ENCODE assay signal across 7 mouse cellular contexts in genomic region chr2:166806173-166806705, GRCm38 (mm10). TPM values are rescaled to one million over a fixed set of nuclear protein-coding genes. Genes with fewer than 3 reads are reported as not detected.
DNase-seq lines count a peak whose midpoint lies in the region; ATAC-seq and TF ChIP-seq lines count a peak whose summit lies in the region.

No protein-coding gene starts in this region.

- ATAC-seq in erythroblast, adult 5-6 weeks (replicated peaks; ENCODE audit: low FRiP score, poor library complexity, severe bottlenecking): peak; percentile 67
- ATAC-seq in stomach, embryonic 15.5 days (ENCODE audit: insufficient read depth, low FRiP score, low read depth): peak; percentile 8; the same call in 1 of the 2 replicates

- DNase-seq in thymus, adult 2 months: no peak
- DNase-seq in thymus, postnatal 36 days: no peak
- DNase-seq in liver: peak; percentile 39
- no peak for DNase-seq in layer of hippocampus, adult 8-10 months (ENCODE audit: low spot score in 2 of 2)
- no peak for DNase-seq in retina, postnatal 1 day

- no peaks in the 10 kb centered on the region for H3K27me3 ChIP-seq in thymus, adult 2 months (ENCODE audit: control insufficient read depth, insufficient read depth, low read length)
- no peaks in the 10 kb centered on the region for H3K27me3 ChIP-seq in stomach, embryonic 15.5 days (replicated peaks)

- no peaks in the 10 kb centered on the region for H3K9me3 ChIP-seq in stomach, embryonic 15.5 days

- TF ChIP-seq POLR2A in thymus, adult 2 months (IDR thresholded peaks at IDR 0.05; ENCODE audit: control insufficient read depth, extremely low read depth, insufficient read depth, low read length, poor library complexity): no peak

- H3K4me3 ChIP-seq in thymus, adult 2 months (ENCODE audit: control insufficient read depth, insufficient read depth, low read length): peak overlapping the region; percentile 88
- peak overlapping the region; percentile 85 for H3K4me3 ChIP-seq in stomach, embryonic 15.5 days (replicated peaks)

- TF ChIP-seq CTCF in thymus, adult 2 months (IDR thresholded peaks at IDR 0.05; ENCODE audit: borderline replicate concordance, control insufficient read depth, extremely low read depth, insufficient read depth, low read length, poor library complexity): no peak

- peaks cover 7% of the 10 kb centered on the region for H3K4me1 ChIP-seq in thymus, adult 2 months (replicated peaks; ENCODE audit: control insufficient read depth, insufficient read depth, low read length)
- H3K4me1 ChIP-seq in stomach, embryonic 15.5 days: peaks cover 7% of the 10 kb centered on the region; the same call in 1 of the 2 replicates

- WGBS in thymus, adult 2 months: 25% methylated on average over 14 of the region's 14 CpGs
- WGBS in stomach, embryonic 15.5 days: 16% methylated on average over 14 of the region's 14 CpGs

- peak overlapping the region; percentile 83 for H3K9ac ChIP-seq in stomach, embryonic 15.5 days

- H3K27ac ChIP-seq in thymus, adult 2 months (ENCODE audit: control insufficient read depth, insufficient read depth, low read length): no peak overlapping the region
- peak overlapping the region; percentile 85 for H3K27ac ChIP-seq in stomach, embryonic 15.5 days

- no peaks in the 10 kb centered on the region for H3K36me3 ChIP-seq in thymus, adult 2 months (ENCODE audit: control insufficient read depth, insufficient read depth, low read length)
- H3K36me3 ChIP-seq in stomach, embryonic 15.5 days: no peaks in the 10 kb centered on the region

- H3K4me2 ChIP-seq in stomach, embryonic 15.5 days: peak overlapping the region; percentile 91

RNA-seq across cellular contexts. Expression of gene Arfgef2, which starts 0.9 kb away (rescaled TPM):
- polyA plus RNA-seq in thymus, adult 2 months (2012; rRNA removed): 18.7 and 20.0 TPM in 2 replicates
- total RNA-seq in erythroblast, adult 5-6 weeks (2015; ENCODE audit: low replicate concordance): 6.9 and 9.4 TPM in 2 replicates
- total RNA-seq in erythroblast, adult 5-6 weeks (2017; ENCODE audit: low replicate concordance): 5.6 and 7.1 TPM in 2 replicates
- polyA plus RNA-seq in stomach, embryonic 15.5 days (2015; fragmentation: Nextera tagmentation; extraction: Ambion mirVana): 4.5 and 5.2 TPM in 2 replicates
- total RNA-seq in layer of hippocampus, adult 8-10 months (2022): 10 to 100 TPM; 53.3 to 68.8 (median 61.6) TPM

RNA-seq across cellular contexts. Expression of gene Trp53rkb, which starts 13.9 kb away (rescaled TPM):
- polyA plus RNA-seq in thymus, adult 2 months (2012; rRNA removed): 10.2 and 11.4 TPM in 2 replicates
- 0.38 and 1.0 TPM in 2 replicates for total RNA-seq in erythroblast, adult 5-6 weeks (2015; ENCODE audit: low replicate concordance)
- total RNA-seq in erythroblast, adult 5-6 weeks (2017; ENCODE audit: low replicate concordance): not detected in 2 replicates
- 7.2 and 7.8 TPM in 2 replicates for polyA plus RNA-seq in stomach, embryonic 15.5 days (2015; fragmentation: Nextera tagmentation; extraction: Ambion mirVana)
- 1 to 10 TPM; 4.9 to 7.6 (median 6.4) TPM for total RNA-seq in layer of hippocampus, adult 8-10 months (2022)

Comparison
In these comparisons a context has a peak if more than half of its experiments do, and no peak if none do; other contexts are left out.
1. RNA of gene Arfgef2, which starts 0.9 kb away (total RNA-seq): 53.3 to 68.8 TPM in layer of hippocampus, adult 8-10 months; 5.6 to 9.4 TPM in erythroblast, adult 5-6 weeks; every median in the first group is over 4 times any median in the second.